Mouse (Mus musculus): ENCODE measurements around the gene Cysltr2. TPM values are rescaled to one million over a fixed set of nuclear protein-coding genes. Genes with fewer than 3 reads are reported as not detected.

Gene Cysltr2
- total RNA-seq, 2 experiments from 2014 or later, result not detected

GRCm38 (mm10) chr14:73000325-73000724 is 48.6 kb downstream of the Cysltr2 start:
- no peak for DNase-seq (ENCODE audit: low spot score)
- intact Hi-C loops (cut with DNase I), result loop anchor here (2.0 to 5.0 kb wide), 2 partner anchors 97 to 624 kb away; no protein-coding TSS in a partner anchor

DNA sequence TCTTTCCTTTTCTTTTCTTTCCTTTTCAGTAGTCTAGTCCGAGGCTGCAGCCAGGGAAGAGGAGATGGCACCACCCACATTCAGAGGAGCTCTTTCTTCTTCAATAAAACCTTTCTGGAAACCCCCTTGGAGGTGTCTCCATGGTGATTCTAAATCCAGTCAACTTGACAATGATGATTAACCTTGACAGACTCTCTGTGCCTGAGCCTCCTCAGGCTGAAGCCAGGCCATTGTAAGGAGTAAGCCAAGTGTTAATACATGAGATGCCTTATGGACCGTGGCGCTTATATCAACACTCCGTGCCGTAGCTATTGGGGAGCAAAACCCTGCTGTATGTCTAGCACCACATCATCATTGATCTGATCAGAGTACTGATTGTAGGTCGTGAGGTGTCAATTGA is 50.8 kb downstream of the Cysltr2 start:
- no peak for DNase-seq (ENCODE audit: low spot score)
- intact Hi-C loops (cut with DNase I), result loop anchor here (10.0 kb wide), 1 partner anchor 423 kb away; no protein-coding TSS in a partner anchor

- intact Hi-C loops (cut with DNase I), result loop anchor here (10.0 kb wide), 1 partner anchor 271 kb away; the partner anchor contains the start of gene Fndc3a
- DNase-seq (ENCODE audit: low spot score), result no peak
Measured at GRCm38 (mm10) chr14:72986044-72986443, 62.9 kb downstream of the Cysltr2 start.

- no peak for DNase-seq (ENCODE audit: low spot score)
- intact Hi-C loops (cut with DNase I), result loop anchor here (10.0 kb wide), 1 partner anchor 270 kb away; the partner anchor contains the start of gene Fndc3a
Measured at GRCm38 (mm10) chr14:72985113-72985512, 63.8 kb downstream of the Cysltr2 start.

DNA sequence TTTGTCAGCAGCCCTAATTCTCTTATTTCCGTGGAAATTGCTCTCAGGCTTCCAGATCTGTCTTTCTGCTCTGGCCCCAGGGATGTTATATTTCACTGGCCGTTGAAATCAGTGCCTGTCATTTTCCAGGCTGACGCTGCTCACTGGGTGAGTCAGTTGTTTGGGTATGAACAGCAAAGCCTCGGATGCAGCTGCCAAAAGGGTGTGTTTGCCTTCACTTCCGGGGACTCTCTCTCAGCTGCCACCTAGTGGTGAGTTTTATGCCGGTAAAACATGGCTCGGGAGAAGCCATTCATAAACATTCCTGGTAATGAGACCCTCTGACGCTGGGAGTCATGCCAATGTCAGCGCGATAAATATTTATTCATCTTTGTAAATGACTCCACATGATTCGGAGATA is 65.5 kb downstream of the Cysltr2 start:
- intact Hi-C loops (cut with DNase I), result loop anchor here (10.0 kb wide), 1 partner anchor 269 kb away; the partner anchor contains the start of gene Fndc3a

DNA sequence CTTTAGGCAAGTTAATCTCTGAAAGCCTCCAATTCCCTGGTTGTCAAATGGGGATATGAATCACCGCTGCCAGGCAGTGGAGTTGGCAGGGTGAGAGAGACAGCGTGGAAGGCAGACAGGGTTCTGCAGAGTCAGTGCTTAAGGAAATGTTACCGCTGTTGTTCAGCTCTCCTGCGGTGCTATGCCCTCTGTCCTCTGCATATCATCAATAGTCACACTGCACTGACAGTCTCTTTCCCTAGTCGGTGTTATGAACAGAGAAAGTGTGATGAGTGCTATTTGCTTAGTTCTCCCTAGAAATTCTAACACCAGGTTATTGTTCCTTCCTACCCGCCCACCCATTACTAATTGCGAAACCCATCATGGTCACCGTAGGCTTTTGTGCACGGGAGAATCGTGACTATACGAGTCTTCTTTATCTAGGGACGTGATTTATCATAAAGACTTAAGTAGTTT is 65.9 kb downstream of the Cysltr2 start:
- intact Hi-C loops (cut with DNase I), result loop anchor here (10.0 kb wide), 1 partner anchor 268 kb away; the partner anchor contains the start of gene Fndc3a
- no peak for DNase-seq (ENCODE audit: low spot score)

More for the DNA sequence above, 65.5 kb downstream of the Cysltr2 start:
- peak; percentile 72 for DNase-seq (ENCODE audit: low spot score)

GRCm38 (mm10) chr14:72980761-72981160 is 68.2 kb downstream of the Cysltr2 start:
- intact Hi-C loops (cut with DNase I), result loop anchor here (10.0 kb wide), 1 partner anchor 266 kb away; the partner anchor contains the start of gene Fndc3a
- DNase-seq (ENCODE audit: low spot score), result no peak

DNA sequence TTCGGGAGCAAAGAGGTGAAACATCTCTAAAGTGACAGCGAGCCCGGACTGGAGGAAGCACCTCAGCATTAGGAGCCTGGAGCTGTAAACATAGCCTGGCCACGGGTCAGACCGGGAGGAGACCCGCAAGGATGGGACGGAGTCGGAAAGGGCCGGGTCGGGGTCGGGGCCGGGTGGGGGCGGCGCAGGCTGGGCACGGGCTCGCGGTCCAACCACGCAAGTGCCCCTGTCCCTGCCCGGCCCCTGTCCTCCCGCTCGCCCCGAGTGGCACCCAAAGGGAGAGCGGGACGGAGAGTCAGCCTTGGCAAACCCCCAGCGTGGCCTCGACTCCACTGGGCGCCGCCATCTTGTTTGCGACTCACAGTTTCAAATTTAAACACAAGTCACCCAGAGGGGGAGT is 68.8 kb downstream of the Cysltr2 start:
- intact Hi-C loops (cut with DNase I), result loop anchor here (10.0 kb wide), 1 partner anchor 265 kb away; the partner anchor contains the start of gene Fndc3a

DNA sequence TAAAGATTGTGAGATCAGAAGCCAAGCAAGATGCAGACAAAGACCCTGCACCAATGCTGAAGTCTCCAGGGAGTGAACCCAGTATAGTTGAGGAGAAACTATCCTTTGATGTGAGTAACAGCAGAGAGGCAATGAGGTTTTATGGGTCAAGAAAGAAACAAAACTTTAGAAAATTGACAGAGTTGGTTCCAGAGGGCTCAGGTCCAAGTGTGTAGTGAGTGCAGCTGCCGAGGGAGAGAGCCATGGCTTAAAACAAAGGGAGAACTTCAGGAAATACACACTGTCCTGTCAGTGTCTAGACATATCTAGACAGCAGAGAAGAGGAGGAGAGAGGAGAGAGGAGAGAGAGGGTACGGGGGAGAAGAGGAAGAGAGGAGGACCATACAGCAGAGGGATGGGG is 72.8 kb downstream of the Cysltr2 start:
- intact Hi-C loops (cut with DNase I), result no loop called here
- DNase-seq (ENCODE audit: low spot score), result no peak

More for the DNA sequence above, 68.8 kb downstream of the Cysltr2 start:
- DNase-seq (ENCODE audit: low spot score), result no peak

Other genes with a start within 250 kb of the Cysltr2 start
- 10 to 100 TPM; 20.4 to 22.9 TPM for gene Rcbtb2, start 73.9 kb upstream of the Cysltr2 start, total RNA-seq (2021)
- 1 to 10 TPM; 3.3 to 3.8 TPM for gene Lpar6, start 188.8 kb upstream of the Cysltr2 start, total RNA-seq (2021)

Measured in heart, postnatal 25 days (tissue).